Mouse (Mus musculus): ENCODE results near the gene Grb10. TPM values are rescaled to one million over a fixed set of nuclear protein-coding genes. Genes with fewer than 3 reads are reported as not detected.

The Grb10 gene
- polyA plus RNA-seq (2015; fragmentation: Nextera tagmentation; extraction: Ambion mirVana) = 115 and 156 TPM in 2 replicates

DNA sequence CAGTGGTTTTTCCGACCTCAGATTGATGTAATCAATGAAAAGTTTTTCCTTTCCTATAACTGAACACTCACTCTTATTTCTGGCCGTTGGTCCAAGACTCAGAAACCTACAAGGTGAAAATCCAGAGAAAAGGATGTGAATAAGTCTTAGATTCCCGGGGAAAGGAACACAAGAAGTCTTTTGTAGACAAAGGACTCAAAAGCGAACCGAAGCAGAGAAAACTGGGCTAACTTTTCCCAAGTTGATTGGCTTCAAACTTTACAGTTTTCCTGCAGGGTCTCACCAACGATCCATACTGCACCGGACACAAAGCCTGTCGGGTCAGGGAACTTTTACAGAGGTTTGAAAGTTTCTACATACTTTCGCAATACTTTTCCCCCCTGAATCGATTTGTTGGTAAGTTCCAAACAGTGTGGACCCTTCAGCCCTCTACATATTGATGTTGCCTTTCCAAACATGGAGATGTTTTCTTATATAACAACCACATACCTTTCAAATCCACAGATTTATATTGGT lies at the start of gene Grb10:
TSS of gene Grb10 (minus strand) at position 214 of the 516 bp plus-strand sequence.
- no peaks in the 10 kb centered on the region for H3K36me3 ChIP-seq
- H3K27ac ChIP-seq = peak within 1 kb of the TSS; percentile 47
- H3K9ac ChIP-seq = peak within 1 kb of the TSS; percentile 65
- no peaks in the 10 kb centered on the region for H3K9me3 ChIP-seq (replicated peaks)
- peak within 1 kb of the TSS; percentile 81 for H3K4me2 ChIP-seq
- no peak for ATAC-seq (ENCODE audit: low read depth)
- H3K4me1 ChIP-seq (replicated peaks) = peaks cover 12% of the 10 kb centered on the region
- peak within 1 kb of the TSS; percentile 74 for H3K4me3 ChIP-seq (replicated peaks)
- 46% methylated on average over 10 of the region's 10 CpGs for WGBS (ENCODE audit: insufficient replicate concordance)
- peaks cover 96% of the 10 kb centered on the region for H3K27me3 ChIP-seq
- no peak for DNase-seq

DNA sequence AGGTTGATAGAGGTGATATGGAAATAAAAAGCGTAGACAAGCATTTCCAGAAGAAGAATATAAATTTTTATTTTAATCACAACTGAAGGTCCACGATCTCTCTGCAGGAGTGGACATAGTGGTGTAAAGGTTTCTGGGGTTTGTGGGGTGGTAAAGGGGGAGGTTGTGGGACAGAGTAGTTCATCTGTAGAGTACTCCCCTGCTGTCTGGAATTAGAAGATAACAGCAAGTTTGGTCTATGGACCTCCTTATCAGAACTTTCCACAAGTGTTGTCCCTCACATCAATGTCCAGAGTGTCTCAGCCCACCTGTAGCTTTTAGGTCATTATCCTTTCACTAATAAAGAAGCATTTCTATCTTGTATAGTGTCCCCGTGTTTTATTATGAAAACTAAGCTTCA lies 43.2 kb upstream of the Grb10 start:
- Histone ChIP-seq H3K4me1 (replicated peaks) (no peaks in the 10 kb centered on the region), H3K27ac (no peak overlapping the region), H3K27me3 (no peaks in the 10 kb centered on the region), H3K36me3 (no peaks in the 10 kb centered on the region), H3K4me2 (no peak overlapping the region), H3K9ac (no peak overlapping the region), H3K4me3 (replicated peaks) (no peak overlapping the region), H3K9me3 (replicated peaks) (no peaks in the 10 kb centered on the region)
- ATAC-seq (ENCODE audit: low read depth) (peak; percentile 74), DNase-seq (no peak)
- 49% methylated on average over 3 of the region's 3 CpGs for WGBS (ENCODE audit: insufficient replicate concordance)

- 51% methylated on average over 2 of the region's 2 CpGs for WGBS (ENCODE audit: insufficient replicate concordance)
- ATAC-seq (ENCODE audit: low read depth) (no peak), DNase-seq (no peak)
- Histone ChIP-seq H3K36me3 (no peaks in the 10 kb centered on the region), H3K4me1 (replicated peaks) (no peaks in the 10 kb centered on the region), H3K9me3 (replicated peaks) (no peaks in the 10 kb centered on the region), H3K27ac (no peak overlapping the region), H3K27me3 (no peaks in the 10 kb centered on the region), H3K4me2 (no peak overlapping the region), H3K9ac (no peak overlapping the region), H3K4me3 (replicated peaks) (no peak overlapping the region)
These were observed 40.7 kb upstream of the Grb10 start for GRCm38 (mm10) chr11:12079231-12079630.

- no peaks in the 10 kb centered on the region for H3K9me3 ChIP-seq (replicated peaks)
- no peak overlapping the region for H3K9ac ChIP-seq
- ATAC-seq (ENCODE audit: low read depth) (no peak), DNase-seq (no peak)
- WGBS (ENCODE audit: insufficient replicate concordance) = 63% methylated on average over 1 of the region's 1 CpGs
- no peaks in the 10 kb centered on the region for H3K4me1 ChIP-seq (replicated peaks)
- H3K4me3 ChIP-seq (replicated peaks) = no peak overlapping the region
- H3K4me2 ChIP-seq = no peak overlapping the region
- H3K27me3 ChIP-seq = 0 out of 2 replicates have a peak, but pooled peaks cover 2% of the 10 kb centered on the region
- no peak overlapping the region for H3K27ac ChIP-seq
- H3K36me3 ChIP-seq = no peaks in the 10 kb centered on the region
These were observed 37.0 kb upstream of the Grb10 start for GRCm38 (mm10) chr11:12075449-12075848.

DNA sequence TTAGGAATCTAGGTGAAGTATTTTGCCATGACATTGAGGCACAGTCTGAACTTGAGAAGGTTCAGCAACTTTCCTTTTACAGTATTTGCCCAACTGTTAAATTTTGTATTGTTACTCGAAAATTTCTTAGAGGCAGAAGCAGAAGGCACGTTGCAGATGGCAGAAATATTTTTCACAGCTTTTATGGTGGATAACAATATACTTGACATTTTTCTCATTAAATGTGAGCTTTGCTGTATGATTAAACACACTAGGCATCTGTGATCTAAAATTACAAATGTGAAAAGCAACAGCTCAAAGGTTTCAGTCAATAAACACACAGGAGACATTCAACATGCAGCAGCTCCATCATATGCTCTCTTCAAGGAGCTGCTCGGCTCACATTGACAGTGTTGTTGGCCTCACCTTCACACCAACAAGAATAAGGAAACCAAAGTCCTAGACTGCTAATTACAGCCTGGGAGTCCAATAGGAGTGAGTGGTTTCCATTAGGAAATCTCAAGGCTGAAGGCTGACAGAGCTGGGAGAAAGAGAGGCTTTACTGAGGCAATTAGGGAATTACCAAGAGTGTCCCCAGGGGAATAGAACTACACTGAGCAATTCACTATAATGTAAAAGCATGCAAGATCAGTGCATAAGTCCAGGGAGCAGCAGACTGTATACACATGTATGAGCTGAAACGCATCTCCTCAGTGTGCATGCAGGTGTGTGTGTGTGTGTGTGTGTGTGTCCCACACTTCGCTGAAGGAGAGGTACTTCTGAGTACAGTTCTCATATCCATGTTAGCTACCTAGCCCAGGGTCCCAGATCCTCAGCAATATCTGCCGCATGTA lies 35.1 kb upstream of the Grb10 start:
- DNase-seq (no peak), ATAC-seq (ENCODE audit: low read depth) (no peak)
- whole genome bisulfite sequencing (ENCODE audit: insufficient replicate concordance) = 58% methylated on average over 6 of the region's 6 CpGs

DNA sequence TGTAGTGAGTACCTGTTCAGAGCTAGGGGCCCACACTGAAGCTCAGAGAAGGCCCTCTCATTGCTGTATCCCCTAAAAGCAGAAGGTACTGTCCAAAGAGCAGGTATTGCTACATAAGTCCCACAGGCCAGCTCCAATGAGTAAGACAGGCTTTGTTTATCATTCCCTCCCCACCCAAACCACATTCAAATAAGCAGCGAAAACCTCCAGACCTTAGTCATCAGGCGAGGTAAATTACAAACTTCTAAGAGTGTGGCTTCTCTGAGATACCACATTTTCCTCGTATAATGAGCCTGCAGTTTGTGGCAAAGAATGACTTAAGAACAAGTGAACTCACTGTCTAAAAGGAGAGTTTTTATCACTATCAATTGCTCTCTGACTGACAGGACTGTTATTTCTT lies 33.8 kb upstream of the Grb10 start:
- Histone ChIP-seq H3K4me1 (replicated peaks) (no peaks in the 10 kb centered on the region), H3K9me3 (replicated peaks) (no peaks in the 10 kb centered on the region), H3K27ac (no peak overlapping the region), H3K27me3 (0 out of 2 replicates have a peak, but pooled peaks cover 2% of the 10 kb centered on the region), H3K4me2 (no peak overlapping the region), H3K36me3 (no peaks in the 10 kb centered on the region), H3K4me3 (replicated peaks) (no peak overlapping the region), H3K9ac (no peak overlapping the region)
- WGBS (ENCODE audit: insufficient replicate concordance) = 42% methylated on average over 3 of the region's 3 CpGs
- ATAC-seq (ENCODE audit: low read depth) (peak; percentile 53; the same call in 1 of the 2 replicates), DNase-seq (no peak)

More for the DNA sequence above, 35.1 kb upstream of the Grb10 start:
- H3K4me2 ChIP-seq = no peak overlapping the region
- no peaks in the 10 kb centered on the region for H3K9me3 ChIP-seq (replicated peaks)
- H3K27ac ChIP-seq = no peak overlapping the region
- H3K4me1 ChIP-seq (replicated peaks) = no peaks in the 10 kb centered on the region
- 0 out of 2 replicates have a peak, but pooled peaks cover 2% of the 10 kb centered on the region for H3K27me3 ChIP-seq
- no peak overlapping the region for H3K4me3 ChIP-seq (replicated peaks)
- H3K9ac ChIP-seq = no peak overlapping the region
- H3K36me3 ChIP-seq = no peaks in the 10 kb centered on the region

- Histone ChIP-seq H3K36me3 (no peaks in the 10 kb centered on the region), H3K4me3 (replicated peaks) (no peak overlapping the region), H3K4me1 (replicated peaks) (no peaks in the 10 kb centered on the region), H3K27me3 (peaks cover 26% of the 10 kb centered on the region), H3K9me3 (replicated peaks) (no peaks in the 10 kb centered on the region), H3K9ac (no peak overlapping the region), H3K4me2 (no peak overlapping the region), H3K27ac (no peak overlapping the region)
- DNase-seq (no peak), ATAC-seq (ENCODE audit: low read depth) (no peak)
- 38% methylated on average over 4 of the region's 4 CpGs for WGBS (ENCODE audit: insufficient replicate concordance)
These were observed 20.5 kb upstream of the Grb10 start for GRCm38 (mm10) chr11:12059005-12059404.

DNA sequence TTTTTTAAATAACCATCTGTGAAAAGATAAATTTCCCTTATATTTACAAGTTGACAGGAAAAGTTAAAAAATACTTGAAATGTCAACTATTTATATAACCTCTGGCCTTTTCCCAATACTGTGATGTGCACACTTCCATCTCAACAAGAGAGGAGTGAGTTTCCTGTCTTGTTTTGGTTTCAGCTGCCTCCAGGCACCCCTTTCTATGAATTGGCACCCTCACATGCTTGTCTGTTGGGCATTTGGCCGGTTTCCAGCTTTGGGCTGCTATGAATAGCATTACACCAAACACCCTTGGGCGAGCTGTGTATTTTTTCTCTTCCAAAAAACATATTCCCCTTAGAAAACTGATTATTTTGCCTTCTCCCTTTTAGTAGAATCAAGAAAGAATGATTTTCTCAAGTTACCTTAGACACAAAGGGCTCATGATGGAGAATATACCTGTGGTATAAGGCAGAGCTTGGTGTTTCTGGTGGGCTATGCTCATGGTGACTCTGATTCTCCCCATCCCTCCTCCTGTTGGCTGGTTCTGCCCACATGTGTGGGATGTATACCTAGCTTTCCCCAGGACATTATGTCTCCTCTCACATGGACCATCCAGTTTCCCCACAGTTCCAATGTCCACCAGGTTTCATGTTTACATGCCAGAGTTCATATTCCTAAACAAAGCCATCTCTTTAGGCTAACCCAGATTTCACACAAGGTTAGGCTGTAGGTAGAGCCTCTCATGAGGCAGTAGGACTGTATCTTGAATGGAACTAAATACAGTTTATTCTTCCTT lies 10.3 kb upstream of the Grb10 start:
- no peak overlapping the region for H3K4me3 ChIP-seq (replicated peaks)
- H3K9me3 ChIP-seq (replicated peaks) = no peaks in the 10 kb centered on the region
- no peak for DNase-seq
- 0 out of 2 replicates have a peak overlapping the region, but pooled peaks have one; percentile 11 for H3K27ac ChIP-seq
- H3K27me3 ChIP-seq = peaks cover 36% of the 10 kb centered on the region
- no peaks in the 10 kb centered on the region for H3K36me3 ChIP-seq
- no peak overlapping the region for H3K9ac ChIP-seq
- H3K4me2 ChIP-seq = no peak overlapping the region
- no peaks in the 10 kb centered on the region for H3K4me1 ChIP-seq (replicated peaks)
- ATAC-seq (ENCODE audit: low read depth) = no peak; the same call in 1 of the 2 replicates
- 45% methylated on average over 2 of the region's 2 CpGs for WGBS (ENCODE audit: insufficient replicate concordance)

DNA sequence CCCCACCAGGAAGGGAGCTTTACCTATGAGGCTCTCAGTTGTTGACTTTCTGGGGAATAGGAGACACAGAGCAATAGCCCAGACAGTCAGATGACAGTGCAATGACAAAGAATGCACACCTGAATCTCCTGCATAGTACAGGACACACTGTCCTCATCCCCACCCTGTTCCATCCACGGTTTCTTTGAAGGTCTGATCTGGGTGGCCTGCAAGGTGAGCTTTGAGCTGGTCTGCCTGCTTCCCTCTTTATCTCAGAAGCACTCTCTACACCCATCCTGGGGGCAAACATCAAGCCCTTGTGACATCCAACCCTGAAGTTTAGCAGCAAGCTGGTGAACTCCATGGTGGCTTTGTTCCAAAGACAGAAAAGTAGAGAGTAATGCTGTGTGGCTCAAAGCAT lies 9.7 kb upstream of the Grb10 start:
- DNase-seq (no peak), ATAC-seq (ENCODE audit: low read depth) (peak; percentile 58)
- Histone ChIP-seq H3K4me2 (no peak overlapping the region), H3K9me3 (replicated peaks) (no peaks in the 10 kb centered on the region), H3K9ac (no peak overlapping the region), H3K36me3 (no peaks in the 10 kb centered on the region), H3K4me1 (replicated peaks) (no peaks in the 10 kb centered on the region), H3K4me3 (replicated peaks) (no peak overlapping the region), H3K27me3 (peaks cover 41% of the 10 kb centered on the region), H3K27ac (no peak overlapping the region)
- WGBS (ENCODE audit: insufficient replicate concordance) = 38% methylated on average over 1 of the region's 1 CpGs

- ATAC-seq (ENCODE audit: low read depth) = no peak
- peaks cover 74% of the 10 kb centered on the region for H3K27me3 ChIP-seq
These were observed 5.8 kb upstream of the Grb10 start for GRCm38 (mm10) chr11:12044245-12044644.

GRCm38 (mm10) chr11:12041787-12042186 lies 3.3 kb upstream of the Grb10 start:
- Histone ChIP-seq H3K4me3 (replicated peaks) (no peak overlapping the region), H3K9ac (no peak overlapping the region), H3K36me3 (no peaks in the 10 kb centered on the region), H3K4me1 (replicated peaks) (peaks cover 4% of the 10 kb centered on the region; the same call in 1 of the 2 replicates), H3K27ac (0 out of 2 replicates have a peak overlapping the region, but pooled peaks have one; percentile 18), H3K9me3 (replicated peaks) (no peaks in the 10 kb centered on the region), H3K27me3 (peaks cover 87% of the 10 kb centered on the region), H3K4me2 (no peak overlapping the region)
- DNase-seq (no peak), ATAC-seq (ENCODE audit: low read depth) (no peak)
- 60% methylated on average over 4 of the region's 4 CpGs for WGBS (ENCODE audit: insufficient replicate concordance)

More at GRCm38 (mm10) chr11:12044245-12044644, 5.8 kb upstream of the Grb10 start:
- no peak for DNase-seq
- Histone ChIP-seq H3K9me3 (replicated peaks) (no peaks in the 10 kb centered on the region), H3K4me1 (replicated peaks) (no peaks in the 10 kb centered on the region), H3K27ac (no peak overlapping the region), H3K36me3 (no peaks in the 10 kb centered on the region), H3K4me2 (no peak overlapping the region), H3K9ac (no peak overlapping the region), H3K4me3 (replicated peaks) (no peak overlapping the region)
- 36% methylated on average over 3 of the region's 3 CpGs for WGBS (ENCODE audit: insufficient replicate concordance)

Data from liver, embryonic 13.5 days (tissue).